10 mouse cellular contexts compared by ENCODE assay signal in the genomic region with DNA sequence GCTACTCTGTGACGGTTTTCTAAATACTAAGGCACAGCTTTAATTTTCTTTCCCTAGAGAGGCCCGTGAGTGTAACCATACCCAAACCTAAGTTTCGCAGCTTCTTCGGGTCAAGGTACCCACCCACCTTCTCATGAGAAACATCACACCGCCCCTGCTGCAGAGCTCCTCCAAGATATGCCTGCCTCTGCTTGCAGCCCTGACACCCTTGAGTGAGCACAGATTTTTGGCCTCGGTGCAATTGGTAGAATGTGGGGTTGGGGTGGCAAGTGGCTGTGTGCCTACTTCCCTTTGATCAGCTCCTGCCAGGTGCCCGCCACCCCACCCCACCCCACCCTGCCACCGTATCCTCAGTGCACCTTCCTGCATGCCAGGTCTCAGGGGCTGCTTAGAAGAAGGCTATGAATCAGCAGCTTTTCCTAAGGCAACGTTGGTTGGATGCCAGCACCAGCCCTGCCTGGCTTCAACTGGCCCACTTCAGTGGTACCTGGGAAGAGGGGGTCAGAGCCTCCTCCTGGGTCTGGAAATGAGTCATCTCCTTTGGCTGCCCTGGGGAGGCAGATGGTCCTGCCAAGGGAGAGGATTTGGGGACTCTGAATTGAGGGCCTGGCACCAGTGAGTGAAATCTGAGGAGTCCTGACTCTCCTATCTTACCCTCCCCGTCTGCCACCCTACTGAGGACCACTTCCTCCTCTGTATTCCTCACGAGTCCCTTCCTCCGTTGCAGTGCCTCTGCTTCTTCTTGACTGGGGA.
DNase-seq lines count a peak whose midpoint lies in the region; ATAC-seq and TF ChIP-seq lines count a peak whose summit lies in the region.
"Had no signal": no experiment of that assay in that cellular context is flagged by ENCODE, and none has a peak within 500 bp of the region (broad histone marks: within the 10 kb centered on the region; RNA-seq: fewer than 3 reads in every experiment).

No protein-coding gene starts in this region.

- H3K4me1 ChIP-seq in forebrain, embryonic 10.5 days: peaks cover 32% of the 10 kb centered on the region
- peaks cover 29% of the 10 kb centered on the region for H3K4me1 ChIP-seq in forebrain, embryonic 13.5 days
- peaks cover 7% of the 10 kb centered on the region; the same call in 1 of the 2 replicates for H3K4me1 ChIP-seq in kidney, adult 2 months (ENCODE audit: control insufficient read depth, insufficient read depth, low read length)
- H3K4me1 ChIP-seq in midbrain, postnatal 0 days (ENCODE audit: insufficient read depth, low read length): no peaks in the 10 kb centered on the region
- H3K4me1 ChIP-seq in hindbrain, embryonic 12.5 days: peaks cover 14% of the 10 kb centered on the region

- no peak overlapping the region for H3K4me2 ChIP-seq in forebrain, embryonic 13.5 days
- no peak overlapping the region for H3K4me2 ChIP-seq in midbrain, postnatal 0 days (ENCODE audit: low read depth, low read length, poor library complexity, severe bottlenecking)
- no peak overlapping the region for H3K4me2 ChIP-seq in hindbrain, embryonic 12.5 days (replicated peaks)
- H3K4me2 ChIP-seq: embryonic facial prominence, embryonic 12.5 days had no signal

- no peaks in the 10 kb centered on the region for H3K9me3 ChIP-seq in forebrain, embryonic 10.5 days
- 0 out of 2 replicates have a peak, but pooled peaks cover 3% of the 10 kb centered on the region for H3K9me3 ChIP-seq in forebrain, embryonic 13.5 days (replicated peaks)
- H3K9me3 ChIP-seq in midbrain, postnatal 0 days (ENCODE audit: low read length): no peaks in the 10 kb centered on the region
- no peaks in the 10 kb centered on the region for H3K9me3 ChIP-seq in hindbrain, embryonic 12.5 days (replicated peaks)
- H3K9me3 ChIP-seq: embryonic facial prominence, embryonic 12.5 days had no signal

- no peak overlapping the region for H3K9ac ChIP-seq in forebrain, embryonic 13.5 days
- H3K9ac ChIP-seq in midbrain, postnatal 0 days (replicated peaks; ENCODE audit: low read length, poor library complexity, severe bottlenecking): no peak overlapping the region
- H3K9ac ChIP-seq in hindbrain, embryonic 12.5 days: no peak overlapping the region
- H3K9ac ChIP-seq: embryonic facial prominence, embryonic 12.5 days; liver, embryonic 14.5 days had no signal

- no peak for DNase-seq in forebrain, embryonic 10.5 days (ENCODE audit: extremely low spot score, low spot score)
- peak; percentile 54 for DNase-seq in right cerebral cortex, adult 18-20 months
- no peak for DNase-seq in right cerebral cortex, postnatal 4 days
- peak; percentile 54 for DNase-seq in kidney, adult 2 months
- peak; percentile 43 for DNase-seq in thymus, postnatal 0 days (ENCODE audit: low spot score)
- no peak for DNase-seq in midbrain, postnatal 0 days (ENCODE audit: low spot score)

- no peaks in the 10 kb centered on the region for H3K36me3 ChIP-seq in forebrain, embryonic 10.5 days (replicated peaks)
- H3K36me3 ChIP-seq in forebrain, embryonic 13.5 days (ENCODE audit: poor library complexity, severe bottlenecking): no peaks in the 10 kb centered on the region
- no peaks in the 10 kb centered on the region for H3K36me3 ChIP-seq in kidney, adult 2 months (ENCODE audit: control insufficient read depth, insufficient read depth, low read length)
- no peaks in the 10 kb centered on the region for H3K36me3 ChIP-seq in midbrain, postnatal 0 days (ENCODE audit: insufficient read depth, low read length)
- no peaks in the 10 kb centered on the region for H3K36me3 ChIP-seq in hindbrain, embryonic 12.5 days
- H3K36me3 ChIP-seq: embryonic facial prominence, embryonic 12.5 days had no signal

- no peak overlapping the region for H3K4me3 ChIP-seq in forebrain, embryonic 10.5 days
- no peak overlapping the region for H3K4me3 ChIP-seq in forebrain, embryonic 13.5 days
- no peak overlapping the region for H3K4me3 ChIP-seq in kidney, adult 2 months (ENCODE audit: insufficient read depth, low read depth, low read length)
- H3K4me3 ChIP-seq in midbrain, postnatal 0 days (ENCODE audit: low read depth, low read length): no peak overlapping the region
- no peak overlapping the region for H3K4me3 ChIP-seq in hindbrain, embryonic 12.5 days
- H3K4me3 ChIP-seq: embryonic facial prominence, embryonic 12.5 days had no signal

- H3K27me3 ChIP-seq in forebrain, embryonic 10.5 days (ENCODE audit: poor library complexity, severe bottlenecking): no peaks in the 10 kb centered on the region
- H3K27me3 ChIP-seq in forebrain, embryonic 13.5 days: no peaks in the 10 kb centered on the region
- no peaks in the 10 kb centered on the region for H3K27me3 ChIP-seq in kidney, adult 2 months (replicated peaks; ENCODE audit: control insufficient read depth, insufficient read depth, low read length)
- H3K27me3 ChIP-seq in midbrain, postnatal 0 days (ENCODE audit: insufficient read depth, low read length): no peaks in the 10 kb centered on the region
- no peaks in the 10 kb centered on the region for H3K27me3 ChIP-seq in hindbrain, embryonic 12.5 days
- H3K27me3 ChIP-seq: embryonic facial prominence, embryonic 12.5 days had no signal

- H3K27ac ChIP-seq in forebrain, embryonic 10.5 days: peak overlapping the region; percentile 77
- H3K27ac ChIP-seq in forebrain, embryonic 13.5 days: no peak overlapping the region
- H3K27ac ChIP-seq in kidney, adult 2 months (ENCODE audit: insufficient read depth, low read depth, low read length): peak overlapping the region; percentile 13; the same call in 1 of the 2 replicates
- H3K27ac ChIP-seq in midbrain, postnatal 0 days (ENCODE audit: low read depth, low read length): no peak overlapping the region
- H3K27ac ChIP-seq in hindbrain, embryonic 12.5 days: no peak overlapping the region
- H3K27ac ChIP-seq: embryonic facial prominence, embryonic 12.5 days; liver, embryonic 14.5 days had no signal

- TF ChIP-seq POLR2A in kidney, adult 2 months (IDR thresholded peaks at IDR 0.05; ENCODE audit: low read depth, low read length): no peak

- whole genome bisulfite sequencing in forebrain, embryonic 10.5 days: 83% methylated on average over 12 of the region's 12 CpGs
- 77% methylated on average over 12 of the region's 12 CpGs for WGBS in forebrain, embryonic 13.5 days
- WGBS in kidney, adult 2 months: 37% methylated on average over 12 of the region's 12 CpGs
- 76% methylated on average over 12 of the region's 12 CpGs for WGBS in midbrain, postnatal 0 days
- WGBS in hindbrain, embryonic 12.5 days: 77% methylated on average over 12 of the region's 12 CpGs

- no peak for ATAC-seq in forebrain, embryonic 13.5 days
- ATAC-seq in midbrain, postnatal 0 days (ENCODE audit: low FRiP score): no peak
- no peak for ATAC-seq in hindbrain, embryonic 12.5 days (ENCODE audit: low FRiP score)

- TF ChIP-seq CTCF in kidney, adult 2 months (conservative IDR thresholded peaks at IDR 0.05; ENCODE audit: insufficient read depth, insufficient read length, low read depth, low read length): no peak
- no peak for TF ChIP-seq CTCF in midbrain, postnatal 0 days (IDR thresholded peaks at IDR 0.05)

Comparison
In these comparisons a context has a peak if more than half of its experiments do, and no peak if none do; other contexts are left out.
1. DNase-seq: peak in right cerebral cortex, adult 18-20 months (single experiment), kidney, adult 2 months (single experiment) and thymus, postnatal 0 days (single experiment); none in forebrain, embryonic 10.5 days (single experiment), right cerebral cortex, postnatal 4 days (single experiment) and midbrain, postnatal 0 days (single experiment).
2. H3K27ac ChIP-seq: peak in forebrain, embryonic 10.5 days (single experiment) and kidney, adult 2 months (single experiment); none in forebrain, embryonic 13.5 days (single experiment), midbrain, postnatal 0 days (single experiment) and hindbrain, embryonic 12.5 days (single experiment).